Mouse (Mus musculus): ENCODE data around the gene Gstm2. TPM values are rescaled to one million over a fixed set of nuclear protein-coding genes. Genes with fewer than 3 reads are reported as not detected.
A peak's percentile ranks its signal among the peaks of the same experiment; 100 is the strongest.
"Not testable (repeated sequence)": the region's sequence is repeated elsewhere in the genome, so short reads cannot be mapped to it uniquely, and the experiment has no call there.

The Gstm2 gene
- polyA plus RNA-seq, 1 experiment from 2014 or later: 148 TPM

DNA sequence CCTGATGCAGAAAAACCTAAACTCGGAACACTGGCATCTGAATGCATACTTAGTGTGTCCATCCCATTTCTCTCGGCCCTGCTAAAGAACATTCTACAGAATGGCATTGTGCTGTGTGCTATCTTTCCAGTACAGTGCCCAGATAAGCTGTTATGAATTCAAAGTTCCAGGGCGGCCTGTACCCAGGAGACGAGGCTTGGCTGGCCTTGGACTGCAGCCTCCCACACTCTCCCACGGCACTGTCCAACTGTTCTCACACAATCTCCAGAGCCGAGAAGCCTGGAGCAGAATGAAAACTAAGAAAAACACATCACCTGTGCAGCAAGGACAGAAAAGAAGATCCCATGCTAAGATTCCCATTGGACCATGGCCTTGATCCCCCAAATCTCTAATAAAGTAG, 3.5 kb downstream of the Gstm2 start:
- peaks cover 4% of the 10 kb centered on the region; the same call in 1 of the 2 replicates for H3K4me1 ChIP-seq (replicated peaks; ENCODE audit: insufficient read depth, low read length)
- H3K9me3 ChIP-seq (replicated peaks; ENCODE audit: low read length): no peaks in the 10 kb centered on the region
- H3K27ac ChIP-seq: no peak overlapping the region; the same call in 1 of the 2 replicates
- no peaks in the 10 kb centered on the region for H3K36me3 ChIP-seq (ENCODE audit: insufficient read depth, low read length)
- no peak for TF ChIP-seq CTCF (IDR thresholded peaks at IDR 0.05; ENCODE audit: low read depth)
- ATAC-seq (replicated peaks; ENCODE audit: low FRiP score, low read depth) (no peak), DNase-seq (ENCODE audit: low spot score) (no peak)
- no peak overlapping the region for H3K4me3 ChIP-seq (replicated peaks; ENCODE audit: low read depth, low read length)
- H3K27me3 ChIP-seq (ENCODE audit: insufficient read depth, low read length): no peaks in the 10 kb centered on the region
- WGBS: 56% methylated on average over 6 of the region's 6 CpGs
- H3K4me2 ChIP-seq (ENCODE audit: low read length): no peak overlapping the region
- no peak overlapping the region for H3K9ac ChIP-seq (ENCODE audit: low read depth, low read length)

DNA sequence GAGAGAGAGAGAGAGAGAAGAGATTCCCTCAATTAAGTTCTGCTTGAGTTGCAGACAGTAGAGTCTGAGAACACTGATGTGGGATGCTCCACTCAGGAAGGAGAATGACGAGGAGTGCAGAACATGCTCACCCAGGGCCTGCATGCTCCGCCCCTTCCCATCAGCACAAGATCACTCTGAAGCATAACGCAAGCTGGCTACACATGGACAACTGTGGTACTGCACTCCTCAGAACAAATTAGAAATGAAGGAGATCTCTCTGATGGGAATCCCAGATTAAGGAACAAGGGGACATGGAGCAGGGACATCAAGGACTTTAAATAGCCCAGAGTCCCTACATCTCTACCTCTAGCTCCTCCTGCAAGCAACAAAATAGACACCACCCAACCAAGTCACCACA, 5.0 kb downstream of the Gstm2 start:
- H3K4me3 ChIP-seq (replicated peaks; ENCODE audit: low read depth, low read length): no peak overlapping the region
- DNase-seq (ENCODE audit: low spot score): no peak
- H3K9ac ChIP-seq (ENCODE audit: low read depth, low read length): no peak overlapping the region
- peaks cover 4% of the 10 kb centered on the region; the same call in 1 of the 2 replicates for H3K4me1 ChIP-seq (replicated peaks; ENCODE audit: insufficient read depth, low read length)
- no peak overlapping the region for H3K4me2 ChIP-seq (ENCODE audit: low read length)
- no peak overlapping the region for H3K27ac ChIP-seq
- ATAC-seq (replicated peaks; ENCODE audit: low FRiP score, low read depth): 0 out of 2 replicates have a peak, but pooled peaks have one; percentile 45
- no peaks in the 10 kb centered on the region for H3K27me3 ChIP-seq (ENCODE audit: insufficient read depth, low read length)
- peak; percentile 27; the same call in 1 of the 2 replicates for TF ChIP-seq CTCF (IDR thresholded peaks at IDR 0.05; ENCODE audit: low read depth)
- no peaks in the 10 kb centered on the region for H3K9me3 ChIP-seq (replicated peaks; ENCODE audit: low read length)
- 56% methylated on average over 3 of the region's 3 CpGs for WGBS
- H3K36me3 ChIP-seq (ENCODE audit: insufficient read depth, low read length): no peaks in the 10 kb centered on the region

DNA sequence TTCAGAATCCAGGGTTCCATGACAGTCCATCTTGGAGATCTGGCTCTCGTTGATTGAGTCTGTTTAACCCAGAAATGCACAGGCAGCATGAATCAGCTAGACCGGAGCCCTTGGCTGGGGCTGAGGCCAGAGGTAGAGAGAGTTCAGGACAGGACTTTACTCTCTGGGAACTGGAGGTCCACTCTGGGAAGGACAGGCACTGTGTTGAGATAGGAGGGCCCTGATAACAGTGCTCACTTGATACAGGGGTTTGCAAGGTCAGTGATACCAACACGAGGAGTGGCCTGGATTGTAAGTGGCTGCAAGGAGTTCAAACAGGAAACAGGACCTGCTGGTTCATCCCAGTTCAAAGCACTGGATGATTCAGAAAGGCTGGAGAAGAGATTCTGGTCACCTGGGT, 8.6 kb downstream of the Gstm2 start:
- H3K4me2 ChIP-seq (ENCODE audit: low read length): no peak overlapping the region
- WGBS: 66% methylated on average over 3 of the region's 3 CpGs
- no peaks in the 10 kb centered on the region for H3K27me3 ChIP-seq (ENCODE audit: insufficient read depth, low read length)
- H3K27ac ChIP-seq: no peak overlapping the region
- no peaks in the 10 kb centered on the region for H3K9me3 ChIP-seq (replicated peaks; ENCODE audit: low read length)
- H3K4me1 ChIP-seq (replicated peaks; ENCODE audit: insufficient read depth, low read length): no peaks in the 10 kb centered on the region
- no peak overlapping the region for H3K4me3 ChIP-seq (replicated peaks; ENCODE audit: low read depth, low read length)
- no peak overlapping the region for H3K9ac ChIP-seq (ENCODE audit: low read depth, low read length)
- TF ChIP-seq CTCF (IDR thresholded peaks at IDR 0.05; ENCODE audit: low read depth): no peak
- ATAC-seq (replicated peaks; ENCODE audit: low FRiP score, low read depth) (no peak), DNase-seq (ENCODE audit: low spot score) (no peak)
- no peaks in the 10 kb centered on the region for H3K36me3 ChIP-seq (ENCODE audit: insufficient read depth, low read length)

GRCm38 (mm10) chr3:107974237-107974636, 12.0 kb downstream of the Gstm2 start:
- 96% methylated on average over 1 of the region's 1 CpGs for WGBS
- ATAC-seq (replicated peaks; ENCODE audit: low FRiP score, low read depth): no peak
- H3K27ac ChIP-seq: no peak overlapping the region
- no peak overlapping the region for H3K4me2 ChIP-seq (ENCODE audit: low read length)
- H3K27me3 ChIP-seq (ENCODE audit: insufficient read depth, low read length): no peaks in the 10 kb centered on the region
- H3K9ac ChIP-seq (ENCODE audit: low read depth, low read length): no peak overlapping the region
- DNase-seq (ENCODE audit: low spot score): no peak
- H3K36me3 ChIP-seq (ENCODE audit: insufficient read depth, low read length): no peaks in the 10 kb centered on the region
- no peak for TF ChIP-seq CTCF (IDR thresholded peaks at IDR 0.05; ENCODE audit: low read depth)
- H3K4me1 ChIP-seq (replicated peaks; ENCODE audit: insufficient read depth, low read length): no peaks in the 10 kb centered on the region
- H3K4me3 ChIP-seq (replicated peaks; ENCODE audit: low read depth, low read length): no peak overlapping the region
- H3K9me3 ChIP-seq (replicated peaks; ENCODE audit: low read length): no peaks in the 10 kb centered on the region

DNA sequence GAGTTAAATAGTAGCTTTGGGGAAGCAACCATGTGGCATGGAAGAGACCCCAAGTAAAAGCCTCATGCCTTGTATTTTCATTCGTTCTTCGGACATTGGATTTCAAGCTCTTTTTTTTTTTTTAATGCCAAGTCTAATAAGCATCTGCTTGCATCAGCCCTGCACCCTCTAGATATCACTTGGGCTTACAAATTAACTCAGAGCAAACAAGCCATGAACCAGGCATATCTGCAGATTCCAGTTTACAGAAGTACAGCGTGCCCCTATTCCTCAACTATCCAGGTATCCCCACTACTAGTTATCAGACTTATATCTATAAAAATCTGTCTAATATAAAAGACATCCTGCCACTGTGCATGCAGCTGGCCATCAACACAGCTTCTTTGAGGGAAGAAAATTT, 14.2 kb downstream of the Gstm2 start:
- Histone ChIP-seq H3K9me3 (replicated peaks; ENCODE audit: low read length) (no peaks in the 10 kb centered on the region), H3K27me3 (ENCODE audit: insufficient read depth, low read length) (no peaks in the 10 kb centered on the region), H3K4me3 (replicated peaks; ENCODE audit: low read depth, low read length) (no peak overlapping the region), H3K36me3 (ENCODE audit: insufficient read depth, low read length) (no peaks in the 10 kb centered on the region), H3K9ac (ENCODE audit: low read depth, low read length) (no peak overlapping the region), H3K4me1 (replicated peaks; ENCODE audit: insufficient read depth, low read length) (no peaks in the 10 kb centered on the region), H3K4me2 (ENCODE audit: low read length) (no peak overlapping the region), H3K27ac (no peak overlapping the region)
- DNase-seq (ENCODE audit: low spot score) (no peak), ATAC-seq (replicated peaks; ENCODE audit: low FRiP score, low read depth) (no peak)
- no peak for TF ChIP-seq CTCF (IDR thresholded peaks at IDR 0.05; ENCODE audit: low read depth)
- WGBS: 88% methylated on average over 3 of the region's 3 CpGs

- H3K9me3 ChIP-seq (replicated peaks; ENCODE audit: low read length); H3K27ac ChIP-seq; H3K9ac ChIP-seq (ENCODE audit: low read depth, low read length); H3K4me2 ChIP-seq (ENCODE audit: low read length); ATAC-seq (replicated peaks; ENCODE audit: low FRiP score, low read depth); H3K4me1 ChIP-seq (replicated peaks; ENCODE audit: insufficient read depth, low read length); H3K4me3 ChIP-seq (replicated peaks; ENCODE audit: low read depth, low read length); H3K27me3 ChIP-seq (ENCODE audit: insufficient read depth, low read length); DNase-seq (ENCODE audit: low spot score); H3K36me3 ChIP-seq (ENCODE audit: insufficient read depth, low read length): not testable (repeated sequence)
- 51% methylated on average over 3 of the region's 3 CpGs for WGBS
These were observed 15.2 kb downstream of the Gstm2 start for GRCm38 (mm10) chr3:107971101-107971500.

DNA sequence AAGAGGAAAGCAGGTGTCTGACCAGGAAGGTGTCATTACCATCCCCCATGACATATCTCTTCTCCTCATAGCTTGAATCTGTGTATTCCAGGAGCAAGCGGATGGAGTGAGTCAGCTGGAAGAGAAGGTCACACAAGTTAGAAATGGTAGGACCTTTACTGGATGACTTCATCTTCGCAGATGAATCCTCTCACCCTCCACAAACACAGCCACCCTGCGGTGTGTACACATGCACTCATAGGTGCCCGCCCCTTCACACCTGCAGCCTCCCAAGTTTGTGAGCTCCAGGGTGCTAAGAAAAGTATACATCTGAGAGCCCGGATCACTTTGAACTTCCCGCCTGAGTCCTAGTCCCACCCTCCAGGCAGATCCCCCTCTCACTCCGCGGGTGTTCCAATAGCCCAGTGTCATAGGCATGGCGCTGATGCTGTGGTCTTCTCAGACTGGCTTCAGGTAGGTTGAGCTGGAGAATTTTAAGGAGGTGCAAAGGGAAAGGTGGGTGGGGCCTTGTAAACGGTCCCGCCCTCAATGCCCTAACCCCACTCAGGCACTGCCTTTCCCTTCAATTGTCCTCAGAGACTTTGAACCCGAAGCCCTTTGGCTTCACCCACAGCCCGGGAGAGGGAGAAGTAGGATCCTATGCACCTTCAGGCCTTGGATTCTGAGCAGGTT, 17.4 kb downstream of the Gstm2 start, which contains the start of gene Gstm3:
Gene Gstm3 (minus strand): TSS at position 560 of the 672 bp plus-strand sequence.
- H3K36me3 ChIP-seq (ENCODE audit: insufficient read depth, low read length): no peaks in the 10 kb centered on the region
- TF ChIP-seq CTCF (IDR thresholded peaks at IDR 0.05; ENCODE audit: low read depth): no peak
- H3K27me3 ChIP-seq (ENCODE audit: insufficient read depth, low read length): no peaks in the 10 kb centered on the region
- ATAC-seq (replicated peaks; ENCODE audit: low FRiP score, low read depth) (no peak; the same call in 1 of the 2 replicates), DNase-seq (ENCODE audit: low spot score) (no peak)
- H3K4me1 ChIP-seq (replicated peaks; ENCODE audit: insufficient read depth, low read length): no peaks in the 10 kb centered on the region
- no peak within 1 kb of the TSS for H3K4me2 ChIP-seq (ENCODE audit: low read length)
- H3K27ac ChIP-seq: no peak within 1 kb of the TSS
- WGBS: 62% methylated on average over 13 of the region's 13 CpGs
- no peak within 1 kb of the TSS for H3K4me3 ChIP-seq (replicated peaks; ENCODE audit: low read depth, low read length)
- no peaks in the 10 kb centered on the region for H3K9me3 ChIP-seq (replicated peaks; ENCODE audit: low read length)
- no peak within 1 kb of the TSS for H3K9ac ChIP-seq (ENCODE audit: low read depth, low read length)

All from kidney, postnatal 0 days (tissue).